Mouse (Mus musculus): ENCODE measurements around the gene Spint2. TPM values are rescaled to one million over a fixed set of nuclear protein-coding genes. Genes with fewer than 3 reads are reported as not detected.
A peak's percentile ranks its signal among the peaks of the same experiment; 100 is the strongest.
"Not testable (repeated sequence)": the region's sequence is repeated elsewhere in the genome, so short reads cannot be mapped to it uniquely, and the experiment has no call there.

The Spint2 gene
- polyA plus RNA-seq, 1 experiment, result 25.9 TPM

- TF ChIP-seq POLR2A (IDR thresholded peaks at IDR 0.05; ENCODE audit: extremely low read depth, insufficient read depth, low read length), result no peak
- TF ChIP-seq CTCF (IDR thresholded peaks at IDR 0.05; ENCODE audit: extremely low read depth, insufficient read depth, low read length), result no peak
- H3K27ac ChIP-seq (ENCODE audit: insufficient read depth, low read length), result no peak within 1 kb of the TSS
These were observed 68.0 kb downstream of the Spint2 start, which contains the start of gene Catsperg1 for GRCm38 (mm10) chr7:29213675-29214082. Catsperg1 (minus strand) TSS chr7:29214035.

GRCm38 (mm10) chr7:29212775-29213560, 68.7 kb downstream of the Spint2 start:
- not testable (repeated sequence) for H3K27ac ChIP-seq (ENCODE audit: insufficient read depth, low read length)

More at GRCm38 (mm10) chr7:29213675-29214082, 68.0 kb downstream of the Spint2 start, which contains the start of gene Catsperg1:
- Histone ChIP-seq H3K4me3 (ENCODE audit: insufficient read depth, low read length) (no peak within 1 kb of the TSS; the same call in 1 of the 2 replicates), H3K4me1 (ENCODE audit: control insufficient read depth, insufficient read depth, low read length) (no peaks in the 10 kb centered on the region)

GRCm38 (mm10) chr7:29212199-29212765, 69.4 kb downstream of the Spint2 start:
- no peak overlapping the region for H3K4me3 ChIP-seq (ENCODE audit: insufficient read depth, low read length)
- TF ChIP-seq CTCF (IDR thresholded peaks at IDR 0.05; ENCODE audit: extremely low read depth, insufficient read depth, low read length), result no peak
- TF ChIP-seq POLR2A (IDR thresholded peaks at IDR 0.05; ENCODE audit: extremely low read depth, insufficient read depth, low read length), result no peak
- no peaks in the 10 kb centered on the region for H3K4me1 ChIP-seq (ENCODE audit: control insufficient read depth, insufficient read depth, low read length)
- H3K27ac ChIP-seq (ENCODE audit: insufficient read depth, low read length), result no peak overlapping the region

More at GRCm38 (mm10) chr7:29212775-29213560, 68.7 kb downstream of the Spint2 start:
- H3K4me3 ChIP-seq (ENCODE audit: insufficient read depth, low read length); H3K4me1 ChIP-seq (ENCODE audit: control insufficient read depth, insufficient read depth, low read length): not testable (repeated sequence)

- no peak for TF ChIP-seq CTCF (IDR thresholded peaks at IDR 0.05; ENCODE audit: extremely low read depth, insufficient read depth, low read length)
- Histone ChIP-seq H3K4me1 (ENCODE audit: control insufficient read depth, insufficient read depth, low read length) (no peaks in the 10 kb centered on the region), H3K4me3 (ENCODE audit: insufficient read depth, low read length) (peak overlapping the region; percentile 3; the same call in 1 of the 2 replicates), H3K27ac (ENCODE audit: insufficient read depth, low read length) (no peak overlapping the region)
These were observed 70.1 kb downstream of the Spint2 start for GRCm38 (mm10) chr7:29211415-29212198.

GRCm38 (mm10) chr7:29211013-29211412, 70.7 kb downstream of the Spint2 start:
- H3K4me1 ChIP-seq (ENCODE audit: control insufficient read depth, insufficient read depth, low read length); H3K27ac ChIP-seq (ENCODE audit: insufficient read depth, low read length): not testable (repeated sequence)
- H3K4me3 ChIP-seq (ENCODE audit: insufficient read depth, low read length), result 0 out of 2 replicates have a peak overlapping the region, but pooled peaks have one; percentile 3

Other genes with a start within 250 kb of the Spint2 start
- gene Ryr1, start 156.7 kb downstream of the Spint2 start, polyA plus RNA-seq (2012; rRNA removed), result 7.2 and 7.7 TPM in 2 replicates
- gene Rasgrp4, start 147.1 kb downstream of the Spint2 start, polyA plus RNA-seq (2012; rRNA removed), result 1.5 and 1.6 TPM in 2 replicates
- 62.3 and 66.1 TPM in 2 replicates for gene Fam98c, start 125.7 kb downstream of the Spint2 start, polyA plus RNA-seq (2012; rRNA removed)
- gene Ggn, start 111.7 kb downstream of the Spint2 start, polyA plus RNA-seq (2012; rRNA removed), result 0.52 and 0.72 TPM in 2 replicates
- gene Spred3, start 111.5 kb downstream of the Spint2 start, polyA plus RNA-seq (2012; rRNA removed), result 39.6 and 40.7 TPM in 2 replicates
- gene Psmd8, start 101.2 kb downstream of the Spint2 start, polyA plus RNA-seq (2012; rRNA removed), result 195 and 198 TPM in 2 replicates
- 2.3 and 4.2 TPM in 2 replicates for gene Catsperg1, start 67.9 kb downstream of the Spint2 start, polyA plus RNA-seq (2012; rRNA removed)
- gene Kcnk6, start 49.4 kb downstream of the Spint2 start, polyA plus RNA-seq (2012; rRNA removed), result 3.1 and 3.8 TPM in 2 replicates
- 69.1 and 71.7 TPM in 2 replicates for gene Yif1b, start 43.6 kb downstream of the Spint2 start, polyA plus RNA-seq (2012; rRNA removed)
- gene 2200002D01Rik, start 33.4 kb downstream of the Spint2 start, polyA plus RNA-seq (2012; rRNA removed), result 0.10 and 0.47 TPM in 2 replicates
- 40.8 and 44.7 TPM in 2 replicates for gene Ppp1r14a, start 7.4 kb upstream of the Spint2 start, polyA plus RNA-seq (2012; rRNA removed)
- gene Dpf1, start 22.0 kb upstream of the Spint2 start, polyA plus RNA-seq (2012; rRNA removed), result 59.6 and 65.1 TPM in 2 replicates
- gene Sipa1l3, start 236.7 kb upstream of the Spint2 start, polyA plus RNA-seq (2012; rRNA removed), result 35.4 and 41.9 TPM in 2 replicates

Measured in cortical plate, adult 2 months (tissue).